Mouse (Mus musculus) liver, embryonic 11.5 days (tissue): ENCODE data around the gene Pam. TPM values are rescaled to one million over a fixed set of nuclear protein-coding genes. Genes with fewer than 3 reads are reported as not detected.
"Not testable (repeated sequence)": the region's sequence is repeated elsewhere in the genome, so short reads cannot be mapped to it uniquely, and the experiment has no call there.

ENCODE experiments used
- ATAC-seq: fragments of 200-750 bp; cut with Nextera tagmentation; replicated peaks from 2 replicates; pipeline ENCODE4 v1.8.0; 2017; ENCODE audit warnings: moderate number of reproducible peaks, mild to moderate bottlenecking, moderate TSS enrichment, moderate library complexity; ENCODE audit not compliant: low FRiP score
- DNase-seq: peaks from one replicate; pipeline ENCODE4 v3.0.0-alpha.2; 2017; ENCODE audit warnings: low spot score
- H3K27ac ChIP-seq: fragments of 300-500 bp; sonication (generic); 2 replicates; pipeline ENCODE4 v1.5.1; 2014; ENCODE audit warnings: mild to moderate bottlenecking, low read depth, low read length, control low read depth
- H3K27me3 ChIP-seq: fragments of 300-500 bp; sonication (generic); replicated peaks from 2 replicates; pipeline ENCODE4 v1.6.1; 2014; ENCODE audit warnings: low read length, mixed read lengths; ENCODE audit not compliant: control insufficient read depth, insufficient read depth
- H3K36me3 ChIP-seq: fragments of 300-500 bp; sonication (generic); 2 replicates; pipeline ENCODE4 v1.6.1; 2014; ENCODE audit warnings: mild to moderate bottlenecking, low read length, moderate library complexity, mixed read lengths; ENCODE audit not compliant: control insufficient read depth, insufficient read depth
- H3K4me1 ChIP-seq: fragments of 300-500 bp; sonication (generic); replicated peaks from 2 replicates; pipeline ENCODE4 v1.6.1; 2014; ENCODE audit warnings: low read length, mixed read lengths; ENCODE audit not compliant: control insufficient read depth, insufficient read depth
- H3K4me2 ChIP-seq: fragments of 300-500 bp; sonication (generic); 2 replicates; pipeline ENCODE4 v1.6.1; 2014; ENCODE audit warnings: mild to moderate bottlenecking, control low read depth, moderate library complexity
- H3K4me3 ChIP-seq: fragments of 300-500 bp; sonication (generic); 2 replicates; pipeline ENCODE4 v1.5.1; 2014; ENCODE audit warnings: low read depth, low read length, control low read depth
- H3K9ac ChIP-seq: fragments of 300-500 bp; sonication (generic); 2 replicates; pipeline ENCODE4 v1.6.1; 2014; ENCODE audit warnings: low read depth, low read length, control low read depth
- H3K9me3 ChIP-seq: fragments of 300-500 bp; sonication (generic); 2 replicates; pipeline ENCODE4 v1.6.1; 2016; ENCODE audit warnings: low read length, inconsistent platforms, mixed read lengths; ENCODE audit not compliant: control insufficient read depth
- WGBS: fragments of 180-500 bp; shearing (Covaris S2); extraction: QIAGEN DNeasy Blood & Tissue Kit; methylation state at CpG from one replicate; pipeline ENCODE4 v1.1.7; 2014; 5-methylcytosine and 5-hydroxymethylcytosine counted together
- polyA plus RNA-seq: library from polyadenylated mRNA; unstranded; fragments of >200 nt; fragmentation: Nextera tagmentation; extraction: Ambion mirVana; gene quantifications from 2 replicates; pipeline ENCODE4 v1.2.1, GENCODE M21; 2014

The Pam gene
- polyA plus RNA-seq, 1 experiment from 2014 or later, result 16.1 TPM

GRCm38 (mm10) chr1:97960124-97960523 is 135.3 kb downstream of the Pam start:
- H3K4me2 ChIP-seq, result no peak overlapping the region
- no peak for ATAC-seq

GRCm38 (mm10) chr1:97958759-97959158 is 136.7 kb downstream of the Pam start:
- no peak overlapping the region for H3K4me3 ChIP-seq
- H3K9ac ChIP-seq, result no peak overlapping the region
- WGBS, result 80% methylated on average over 4 of the region's 4 CpGs
- no peak for DNase-seq
- H3K27me3 ChIP-seq, result no peaks in the 10 kb centered on the region
- H3K4me2 ChIP-seq, result no peak overlapping the region
- no peaks in the 10 kb centered on the region for H3K4me1 ChIP-seq
- ATAC-seq, result no peak
- no peaks in the 10 kb centered on the region for H3K9me3 ChIP-seq
- no peaks in the 10 kb centered on the region for H3K36me3 ChIP-seq
- no peak overlapping the region for H3K27ac ChIP-seq

More at GRCm38 (mm10) chr1:97960124-97960523, 135.3 kb downstream of the Pam start:
- Histone ChIP-seq H3K9me3 (no peaks in the 10 kb centered on the region), H3K27me3 (no peaks in the 10 kb centered on the region), H3K36me3 (no peaks in the 10 kb centered on the region), H3K4me1 (no peaks in the 10 kb centered on the region), H3K9ac (no peak overlapping the region), H3K27ac (no peak overlapping the region), H3K4me3 (no peak overlapping the region)
- DNase-seq, result no peak
- 86% methylated on average over 6 of the region's 6 CpGs for WGBS

GRCm38 (mm10) chr1:97949258-97949657 is 146.2 kb downstream of the Pam start:
- not testable (repeated sequence) for H3K4me3 ChIP-seq, H3K27ac ChIP-seq, H3K9ac ChIP-seq, H3K36me3 ChIP-seq, DNase-seq, H3K27me3 ChIP-seq, H3K4me1 ChIP-seq, H3K9me3 ChIP-seq, ATAC-seq, H3K4me2 ChIP-seq
- WGBS, result 88% methylated on average over 17 of the region's 17 CpGs

GRCm38 (mm10) chr1:97947100-97947499 is 148.3 kb downstream of the Pam start:
- Histone ChIP-seq H3K4me1 (no peaks in the 10 kb centered on the region), H3K27me3 (no peaks in the 10 kb centered on the region), H3K4me3 (no peak overlapping the region), H3K4me2 (no peak overlapping the region), H3K36me3 (no peaks in the 10 kb centered on the region), H3K27ac (no peak overlapping the region), H3K9ac (no peak overlapping the region), H3K9me3 (no peaks in the 10 kb centered on the region)
- DNase-seq (no peak), ATAC-seq (no peak)
- WGBS, result 73% methylated on average over 3 of the region's 3 CpGs

- H3K4me1 ChIP-seq, result no peaks in the 10 kb centered on the region
- H3K4me2 ChIP-seq, result no peak overlapping the region
- H3K9me3 ChIP-seq, result no peaks in the 10 kb centered on the region
- H3K27me3 ChIP-seq, result no peaks in the 10 kb centered on the region
- DNase-seq, result no peak
- ATAC-seq, result no peak
- H3K27ac ChIP-seq, result no peak overlapping the region
- no peak overlapping the region for H3K9ac ChIP-seq
- no peaks in the 10 kb centered on the region for H3K36me3 ChIP-seq
- H3K4me3 ChIP-seq, result no peak overlapping the region
- WGBS, result 76% methylated on average over 4 of the region's 4 CpGs
Observed at GRCm38 (mm10) chr1:97943908-97944608, 151.4 kb downstream of the Pam start.

- H3K9ac ChIP-seq, result no peak overlapping the region
- H3K4me3 ChIP-seq, result no peak overlapping the region
- ATAC-seq (no peak), DNase-seq (no peak)
- H3K27ac ChIP-seq, result no peak overlapping the region
- no peak overlapping the region for H3K4me2 ChIP-seq
- H3K9me3 ChIP-seq, result no peaks in the 10 kb centered on the region
- H3K27me3 ChIP-seq, result no peaks in the 10 kb centered on the region
- no peaks in the 10 kb centered on the region for H3K36me3 ChIP-seq
- 85% methylated on average over 4 of the region's 4 CpGs for WGBS
- no peaks in the 10 kb centered on the region for H3K4me1 ChIP-seq
Observed at GRCm38 (mm10) chr1:97943402-97943801, 152.0 kb downstream of the Pam start.

- no peak overlapping the region for H3K27ac ChIP-seq
- no peaks in the 10 kb centered on the region for H3K4me1 ChIP-seq
- H3K27me3 ChIP-seq, result no peaks in the 10 kb centered on the region
- H3K36me3 ChIP-seq, result no peaks in the 10 kb centered on the region
- H3K9me3 ChIP-seq, result no peaks in the 10 kb centered on the region
- WGBS, result 61% methylated on average over 2 of the region's 2 CpGs
- ATAC-seq (no peak), DNase-seq (no peak)
- no peak overlapping the region for H3K9ac ChIP-seq
- no peak overlapping the region for H3K4me2 ChIP-seq
- no peak overlapping the region for H3K4me3 ChIP-seq
Observed at GRCm38 (mm10) chr1:97942966-97943365, 152.5 kb downstream of the Pam start.

- no peaks in the 10 kb centered on the region for H3K9me3 ChIP-seq
- DNase-seq, result no peak
- no peak for ATAC-seq
- 85% methylated on average over 3 of the region's 3 CpGs for WGBS
- H3K36me3 ChIP-seq, result no peaks in the 10 kb centered on the region
- no peaks in the 10 kb centered on the region for H3K27me3 ChIP-seq
- H3K4me2 ChIP-seq, result no peak overlapping the region
- H3K9ac ChIP-seq, result no peak overlapping the region
- H3K4me1 ChIP-seq, result no peaks in the 10 kb centered on the region
- no peak overlapping the region for H3K4me3 ChIP-seq
- H3K27ac ChIP-seq, result no peak overlapping the region
Observed at GRCm38 (mm10) chr1:97938586-97938985, 156.9 kb downstream of the Pam start.

GRCm38 (mm10) chr1:97938053-97938452 is 157.4 kb downstream of the Pam start:
- H3K27ac ChIP-seq, result no peak overlapping the region
- H3K4me3 ChIP-seq, result no peak overlapping the region
- H3K27me3 ChIP-seq, result no peaks in the 10 kb centered on the region
- no peaks in the 10 kb centered on the region for H3K36me3 ChIP-seq
- WGBS, result 63% methylated on average over 3 of the region's 3 CpGs
- ATAC-seq (no peak), DNase-seq (no peak)
- H3K9me3 ChIP-seq, result no peaks in the 10 kb centered on the region
- no peak overlapping the region for H3K4me2 ChIP-seq
- no peak overlapping the region for H3K9ac ChIP-seq
- H3K4me1 ChIP-seq, result no peaks in the 10 kb centered on the region
